Mouse (Mus musculus) brain, embryonic 14.5 days (tissue): ENCODE data around the gene Pif1.

Experiments used
- CTCF ChIP-seq: fragments of 200-500 bp; IDR thresholded peaks from 2 replicates; pipeline ENCODE4 v1.5.1; 2012; ENCODE audit warnings: inconsistent platforms, mild to moderate bottlenecking, moderate library complexity, borderline replicate concordance; ENCODE audit not compliant: insufficient read depth, insufficient read length; ENCODE audit errors: extremely low read depth
- POLR2A ChIP-seq: fragments of 200-500 bp; IDR thresholded peaks from 2 replicates; pipeline ENCODE4 v1.6.1; 2012; ENCODE audit warnings: mild to moderate bottlenecking, inconsistent platforms, borderline replicate concordance; ENCODE audit not compliant: poor library complexity, insufficient read depth, insufficient read length, severe bottlenecking; ENCODE audit errors: extremely low read depth

DNA sequence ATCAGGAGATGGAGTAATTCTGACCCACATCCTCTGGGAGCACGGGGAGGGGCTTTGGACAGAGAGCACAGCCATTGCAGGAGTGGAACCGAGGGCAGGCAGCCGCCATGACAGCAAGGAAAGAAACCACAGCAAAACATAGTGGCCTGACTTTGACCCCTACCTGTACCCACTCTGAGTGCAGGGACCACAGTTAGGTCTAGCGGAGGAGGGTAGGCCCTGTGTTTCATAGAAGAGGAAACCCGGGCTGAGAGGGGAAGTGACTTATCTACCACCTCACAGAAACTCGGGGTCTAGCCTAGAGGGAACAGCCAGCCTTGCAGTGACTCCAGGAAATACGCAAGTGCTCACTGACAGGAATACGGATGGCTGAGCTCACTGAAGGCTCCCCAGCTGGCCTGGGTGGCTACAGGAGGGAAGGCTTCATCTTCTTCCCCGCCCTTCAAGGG lies 8.1 kb upstream of the Pif1 start:
- TF ChIP-seq CTCF: no peak
- TF ChIP-seq POLR2A: no peak
